Mouse (Mus musculus) bone marrow macrophage, adult 2 months (primary cell): ENCODE results near the gene Fto. TPM values are rescaled to one million over a fixed set of nuclear protein-coding genes. Genes with fewer than 3 reads are reported as not detected.
A peak's percentile ranks its signal among the peaks of the same experiment; 100 is the strongest.

Experiments used
- H3K27ac ChIP-seq: 2 replicates; pipeline ENCODE4 v1.5.1; 2012; ENCODE audit warnings: low read depth, low read length; ENCODE audit not compliant: insufficient read depth
- H3K4me1 ChIP-seq: 2 replicates; pipeline ENCODE4 v1.6.1; 2012; ENCODE audit warnings: low read length; ENCODE audit not compliant: control insufficient read depth, insufficient read depth
- H3K4me3 ChIP-seq: 2 replicates; pipeline ENCODE4 v1.5.1; 2012; ENCODE audit warnings: mild to moderate bottlenecking, low read length, moderate library complexity; ENCODE audit not compliant: insufficient read depth
- CTCF ChIP-seq: IDR thresholded peaks from 2 replicates; pipeline ENCODE4 v1.5.1; 2012; ENCODE audit warnings: low read depth, mild to moderate bottlenecking, low read length, moderate library complexity
- POLR2A ChIP-seq: IDR thresholded peaks from 2 replicates; pipeline ENCODE4 v1.6.1; 2012; ENCODE audit warnings: mild to moderate bottlenecking, low read depth, low read length, borderline replicate concordance
- polyA plus RNA-seq: library from polyadenylated mRNA; stranded (reverse); fragments of >200 nt; gene quantifications from 2 replicates; pipeline ENCODE4 v1.2.4, GENCODE M21; 2012; ENCODE audit not compliant: missing spikeins, insufficient read depth, insufficient read length

Fto gene
- polyA plus RNA-seq, 1 experiment: 26.4 TPM

DNA sequence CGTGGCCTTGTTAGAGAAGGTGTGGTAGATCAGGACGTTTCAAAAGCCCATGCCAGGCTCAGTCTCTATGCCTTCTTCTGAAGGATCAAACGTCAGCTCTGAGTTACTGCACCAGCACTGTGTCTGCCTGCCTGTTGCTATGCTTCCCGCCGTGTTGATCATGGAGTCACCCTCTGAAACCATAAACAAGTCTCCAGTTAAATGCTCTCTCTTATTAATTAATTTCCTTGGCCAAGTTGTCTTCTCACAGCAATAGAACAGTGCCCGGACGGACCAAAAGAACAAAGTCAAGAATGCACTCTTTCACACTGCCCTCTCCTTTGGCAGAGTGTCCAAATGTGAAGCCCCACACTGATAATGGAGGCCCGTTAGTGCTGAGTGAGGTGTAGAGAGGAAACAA lies 217.3 kb downstream of the Fto start:
- H3K4me3 ChIP-seq: no peak overlapping the region
- TF ChIP-seq POLR2A: no peak
- no peak for TF ChIP-seq CTCF
- H3K4me1 ChIP-seq: no peaks in the 10 kb centered on the region
- no peak overlapping the region for H3K27ac ChIP-seq

GRCm38 (mm10) chr8:91531971-91532370 lies 218.6 kb downstream of the Fto start:
- no peak for TF ChIP-seq POLR2A
- TF ChIP-seq CTCF: peak; percentile 66
- Histone ChIP-seq H3K4me1 (no peaks in the 10 kb centered on the region), H3K27ac (no peak overlapping the region), H3K4me3 (no peak overlapping the region)

DNA sequence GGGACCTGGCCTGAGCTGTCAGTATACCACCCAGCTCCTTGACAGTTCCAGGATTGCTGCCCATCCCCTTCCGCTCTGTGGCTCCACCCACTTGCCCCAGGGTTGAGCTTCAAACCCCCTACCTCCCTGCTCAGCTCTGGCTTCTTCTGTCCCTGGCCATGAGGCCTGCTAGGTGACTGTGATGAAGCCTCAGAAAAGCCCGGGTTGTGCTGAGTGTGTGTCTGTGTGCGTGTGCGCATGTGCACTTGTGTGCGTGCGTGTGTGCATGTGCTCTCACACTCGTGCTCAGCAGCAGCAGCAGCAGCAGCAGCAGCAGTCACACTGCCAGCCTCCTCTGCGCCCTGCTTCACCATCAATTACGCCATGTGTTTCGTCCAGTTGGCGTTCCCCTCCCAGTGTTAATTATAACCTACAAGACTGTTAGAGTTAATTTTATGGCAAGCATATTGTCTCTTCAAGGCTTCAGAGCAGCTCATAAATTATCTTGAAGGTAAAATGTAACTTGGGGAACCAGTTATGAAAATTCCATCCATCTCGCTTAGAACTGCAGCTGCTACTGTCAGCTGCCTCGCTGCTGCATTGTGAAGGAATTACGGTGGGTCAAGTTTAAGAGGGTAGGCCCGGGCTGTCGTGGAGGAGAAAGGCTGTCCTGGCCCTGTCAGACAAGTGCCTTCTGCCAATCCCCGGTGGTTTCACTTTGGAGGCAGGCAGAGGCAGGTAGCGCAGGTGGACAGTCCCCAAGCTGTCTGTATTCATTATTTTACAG lies 219.5 kb downstream of the Fto start:
- no peak overlapping the region for H3K27ac ChIP-seq
- no peak overlapping the region for H3K4me3 ChIP-seq
- TF ChIP-seq POLR2A (no peak), CTCF (no peak)
- no peaks in the 10 kb centered on the region for H3K4me1 ChIP-seq

- Histone ChIP-seq H3K4me3 (no peak overlapping the region), H3K4me1 (peaks cover 5% of the 10 kb centered on the region; the same call in 1 of the 2 replicates), H3K27ac (no peak overlapping the region)
- TF ChIP-seq CTCF: no peak
Observed at GRCm38 (mm10) chr8:91534752-91535151, 221.4 kb downstream of the Fto start.

DNA sequence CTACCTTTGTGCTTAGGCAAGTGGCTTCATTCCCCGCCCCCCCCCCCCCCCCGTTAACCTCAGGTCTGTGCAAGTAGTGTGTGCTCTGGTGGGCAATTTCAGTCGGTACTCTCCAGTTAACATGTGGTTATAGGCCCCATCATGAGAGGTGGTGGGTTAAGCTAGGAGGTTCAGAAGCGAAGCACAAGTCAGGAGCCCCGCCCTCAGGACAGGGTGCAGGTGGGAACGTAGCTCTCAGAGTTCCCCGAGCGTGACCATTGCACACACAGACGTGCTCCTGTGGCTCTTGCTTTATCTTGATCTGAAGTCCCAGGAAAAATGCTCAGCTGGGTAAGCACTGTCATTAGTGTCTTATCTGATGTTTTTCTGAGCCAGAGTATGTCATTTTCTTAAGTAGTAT lies 224.8 kb downstream of the Fto start:
- Histone ChIP-seq H3K4me3 (no peak overlapping the region), H3K4me1 (peaks cover 5% of the 10 kb centered on the region; the same call in 1 of the 2 replicates), H3K27ac (no peak overlapping the region)
- no peak for TF ChIP-seq POLR2A
- TF ChIP-seq CTCF: no peak

GRCm38 (mm10) chr8:91538892-91539291 lies 225.6 kb downstream of the Fto start:
- Histone ChIP-seq H3K27ac (no peak overlapping the region), H3K4me3 (no peak overlapping the region), H3K4me1 (peaks cover 5% of the 10 kb centered on the region; the same call in 1 of the 2 replicates)
- no peak for TF ChIP-seq POLR2A
- no peak for TF ChIP-seq CTCF

DNA sequence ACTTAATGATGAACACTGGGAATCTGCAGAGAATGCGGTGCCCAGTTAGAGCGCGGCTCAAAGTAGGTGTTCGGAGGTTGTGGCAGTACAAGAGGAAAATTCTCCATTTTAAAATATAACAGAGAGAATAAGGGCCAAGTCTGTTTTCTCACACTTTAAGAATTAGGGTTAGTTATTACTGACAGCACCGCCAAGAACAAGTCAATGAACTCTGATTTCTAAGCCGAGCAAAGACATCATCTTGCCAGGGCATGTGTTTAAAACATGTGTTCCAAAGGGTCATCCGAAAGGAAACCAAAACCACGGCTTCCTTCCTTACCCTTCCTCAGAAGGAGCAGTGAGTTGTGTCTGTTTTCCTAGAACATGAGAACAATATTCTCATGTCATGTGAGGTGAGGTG lies 226.3 kb downstream of the Fto start:
- no peak overlapping the region for H3K4me3 ChIP-seq

DNA sequence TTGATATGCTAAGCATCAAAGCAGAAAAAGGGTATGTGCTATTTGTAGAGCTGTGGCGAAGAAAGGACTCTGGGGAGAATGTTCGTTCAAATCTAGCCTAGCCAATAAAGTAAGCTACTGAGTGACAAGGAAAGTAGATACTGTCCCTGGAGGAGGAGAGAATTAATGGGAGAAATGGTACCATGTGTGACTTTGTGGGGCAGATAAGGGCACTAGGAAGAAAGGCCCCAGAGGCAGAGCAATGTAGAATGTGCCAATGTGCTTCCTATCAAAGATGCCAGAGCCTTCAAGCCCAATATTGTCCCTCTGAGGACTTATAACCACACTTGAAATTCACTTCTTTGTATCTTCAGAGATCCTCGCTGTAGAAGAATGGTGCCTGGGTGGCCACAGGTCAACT lies 227.9 kb downstream of the Fto start:
- no peak overlapping the region for H3K4me3 ChIP-seq
- TF ChIP-seq POLR2A (no peak), CTCF (no peak)
- H3K4me1 ChIP-seq: peaks cover 5% of the 10 kb centered on the region; the same call in 1 of the 2 replicates
- H3K27ac ChIP-seq: no peak overlapping the region

More for the DNA sequence above, 226.3 kb downstream of the Fto start:
- H3K27ac ChIP-seq: no peak overlapping the region
- TF ChIP-seq POLR2A (no peak), CTCF (no peak)
- peaks cover 5% of the 10 kb centered on the region; the same call in 1 of the 2 replicates for H3K4me1 ChIP-seq

- no peak overlapping the region for H3K4me3 ChIP-seq
- TF ChIP-seq CTCF (no peak), POLR2A (no peak)
- no peaks in the 10 kb centered on the region for H3K4me1 ChIP-seq
- H3K27ac ChIP-seq: no peak overlapping the region
Observed at GRCm38 (mm10) chr8:91545561-91545960, 232.2 kb downstream of the Fto start.

GRCm38 (mm10) chr8:91546599-91546998 lies 233.3 kb downstream of the Fto start:
- Histone ChIP-seq H3K4me1 (peaks cover 6% of the 10 kb centered on the region), H3K4me3 (no peak overlapping the region), H3K27ac (no peak overlapping the region)
- TF ChIP-seq POLR2A (no peak), CTCF (no peak)

- TF ChIP-seq POLR2A (no peak), CTCF (no peak)
- Histone ChIP-seq H3K4me3 (no peak overlapping the region), H3K27ac (no peak overlapping the region), H3K4me1 (peaks cover 6% of the 10 kb centered on the region)
Observed at GRCm38 (mm10) chr8:91550131-91550530, 236.8 kb downstream of the Fto start.
